Mouse (Mus musculus) ovary, adult 18-20 months (tissue): ENCODE data around the gene Olfr1109.

ENCODE experiments used
- DNase-seq: peaks from one replicate; pipeline ENCODE4 v3.0.0; 2022; ENCODE audit warnings: low spot score, mixed read lengths

The Olfr1109 gene

DNA sequence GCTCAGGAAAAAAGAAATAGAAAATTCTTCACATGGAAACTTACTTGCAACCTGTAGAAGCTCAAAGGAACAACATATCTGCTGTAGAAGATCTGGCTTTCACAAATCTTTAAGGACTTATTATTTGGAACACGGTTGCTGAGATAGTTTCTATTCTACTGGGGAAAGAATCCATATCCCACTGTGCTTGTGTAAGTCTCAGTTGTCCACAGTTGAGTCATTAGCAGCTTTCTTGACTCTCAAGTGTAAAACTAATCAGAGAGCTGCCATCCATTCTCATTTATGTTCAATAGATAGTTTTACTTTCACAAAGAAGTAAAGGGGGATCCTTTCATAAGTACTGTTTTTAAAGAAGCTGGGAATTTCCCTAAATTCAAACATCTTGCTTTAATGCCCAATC lies at the start of gene Olfr1109:
Gene Olfr1109 (minus strand): TSS at position 101 of the 400 bp plus-strand sequence.
- no peak for DNase-seq

DNA sequence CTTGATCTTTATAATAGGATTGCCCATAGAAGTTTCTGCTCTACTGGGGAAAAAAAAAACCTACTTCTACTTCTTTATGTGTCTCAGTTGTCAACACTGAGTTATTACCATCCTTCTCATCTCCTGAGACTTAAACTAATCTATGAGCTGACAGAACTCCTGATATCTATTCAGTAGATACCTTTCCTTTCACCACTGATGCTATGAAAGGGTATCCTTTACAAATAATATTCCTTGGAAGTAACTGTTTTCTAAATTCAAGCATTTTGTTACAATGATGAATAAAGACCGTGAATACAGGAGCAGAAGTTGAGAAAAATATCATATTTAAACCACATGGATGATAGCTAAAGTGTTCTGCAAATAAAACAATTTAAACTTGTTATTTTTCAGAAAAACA lies 44.4 kb upstream of the Olfr1109 start, which contains the start of gene Olfr1110:
Gene Olfr1110 (minus strand): TSS at position 101 of the 400 bp plus-strand sequence.
- no peak for DNase-seq

DNA sequence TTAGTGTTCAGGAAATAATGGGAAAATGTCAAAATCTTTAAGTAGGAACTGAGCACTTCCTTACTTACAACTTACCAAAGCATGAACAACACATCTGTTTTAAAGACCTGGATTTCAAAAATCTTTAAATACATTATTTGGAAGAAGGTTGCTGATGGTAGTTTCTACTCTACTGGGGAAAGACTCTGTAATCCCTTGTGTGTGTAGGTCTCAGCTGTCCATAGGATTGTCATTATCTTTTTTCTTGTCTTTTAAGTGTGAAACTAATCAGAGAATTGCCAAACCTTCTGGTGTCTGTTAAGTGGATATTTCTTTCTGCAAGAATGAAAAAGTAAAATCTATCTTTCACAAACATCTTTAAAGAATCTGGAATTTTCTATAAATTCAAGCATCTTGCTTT lies 18.7 kb upstream of the Olfr1109 start, which contains the start of gene Olfr259:
Gene Olfr259 (minus strand): TSS at position 101 of the 400 bp plus-strand sequence.
- DNase-seq: no peak

DNA sequence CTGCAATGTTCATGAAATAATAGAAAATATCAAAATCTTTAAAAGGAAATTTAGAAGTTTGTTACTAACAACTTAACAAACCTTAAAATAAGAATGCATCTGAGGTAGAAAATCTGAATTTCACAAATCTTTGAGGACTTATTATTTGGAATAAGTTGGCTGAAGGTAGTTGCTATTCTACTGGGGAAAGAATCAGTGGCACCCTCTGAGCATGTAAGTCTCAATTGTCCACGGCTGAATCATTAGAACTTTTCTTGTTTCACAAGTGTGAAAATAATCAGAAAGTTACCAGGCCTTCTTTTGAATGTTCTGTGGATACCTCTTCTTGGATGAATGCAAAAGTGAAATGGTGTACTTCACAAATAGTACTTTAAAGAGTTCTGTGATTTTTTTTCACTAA lies 20.1 kb downstream of the Olfr1109 start, which contains the start of gene Olfr1107:
Gene Olfr1107 (minus strand): TSS at position 101 of the 400 bp plus-strand sequence.
- no peak for DNase-seq

DNA sequence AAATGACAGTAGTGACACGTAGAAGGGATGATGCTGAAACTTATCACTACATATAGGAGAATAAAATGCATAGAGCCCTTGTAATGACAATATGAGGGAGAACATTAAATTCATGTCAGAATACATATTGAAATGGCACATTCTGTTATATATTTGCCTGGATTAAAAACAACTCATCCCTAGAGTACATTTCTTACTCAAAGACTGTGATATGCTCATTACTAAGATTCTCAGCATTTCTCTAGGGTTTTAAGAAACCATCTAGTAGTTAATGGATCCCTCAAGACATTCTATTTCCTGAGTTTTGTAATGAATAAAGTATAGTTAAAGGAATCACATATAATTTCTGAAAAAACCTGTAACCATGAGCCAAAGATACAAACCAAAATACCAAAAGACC lies 43.6 kb downstream of the Olfr1109 start, which contains the start of gene Olfr1106:
Gene Olfr1106 (minus strand): TSS at position 101 of the 400 bp plus-strand sequence.
- no peak for DNase-seq
